Mouse (Mus musculus): ENCODE data around the gene D5Ertd579e. TPM values are rescaled to one million over a fixed set of nuclear protein-coding genes. Genes with fewer than 3 reads are reported as not detected.

Gene D5Ertd579e
- total and polyA plus RNA-seq, 3 experiments, result 13.7 to 29.4 (median 22.9) TPM

DNA sequence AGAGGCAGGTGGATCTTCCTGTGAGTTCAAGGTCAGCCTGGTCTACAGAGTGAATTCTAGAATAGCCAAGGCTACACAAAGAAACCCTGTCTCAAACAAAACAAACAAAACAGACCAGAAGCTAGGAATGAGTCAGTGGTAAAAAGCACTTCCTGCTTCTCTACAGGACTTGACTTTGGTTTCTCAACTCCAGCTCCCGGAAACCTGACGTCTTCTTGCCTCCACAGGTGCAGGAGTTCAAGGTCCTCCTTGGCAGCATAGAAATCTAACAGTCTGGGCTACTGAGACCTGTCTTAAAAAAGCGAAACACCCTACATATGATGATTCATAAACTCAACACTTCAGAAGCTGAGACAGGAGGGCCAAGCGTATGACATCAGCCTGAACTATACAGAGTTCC lies 141.9 kb downstream of the D5Ertd579e start:
- Histone ChIP-seq H3K36me3 (replicated peaks in 1 of 2; ENCODE audit: control insufficient read depth in 1 of 2, insufficient read depth in 1 of 2, low read length in 1 of 2) (peaks cover 0 to 12% of the 10 kb centered on the region in 2 experiments), H3K27ac (ENCODE audit: insufficient read depth, low read depth) (peak overlapping the region; percentile 16; the same call in 1 of the 2 replicates), H3K27me3 (replicated peaks) (no peaks in the 10 kb centered on the region), H3K79me2 (replicated peaks; ENCODE audit: control insufficient read depth, extremely low read depth, insufficient read depth, poor library complexity, severe bottlenecking) (peaks cover 3% of the 10 kb centered on the region; the same call in 1 of the 2 replicates), H3K4me2 (ENCODE audit: insufficient read depth, low read depth, poor library complexity, severe bottlenecking) (no peak overlapping the region), H3K9ac (ENCODE audit: insufficient read depth, low read depth) (no peak overlapping the region), H3K9me3 (replicated peaks; ENCODE audit: low read length) (no peaks in the 10 kb centered on the region), H3K4me1 (ENCODE audit: control insufficient read depth in 1 of 2, insufficient read depth in 2 of 2) (peaks cover 28 to 76% of the 10 kb centered on the region in 2 experiments), H3K4me3 (replicated peaks in 1 of 3; ENCODE audit: low read depth in 2 of 3, low read length in 2 of 3, poor library complexity in 1 of 3) (peak overlapping the region in 1 of 3 experiments; percentile 2)
- in situ Hi-C loops (cut with MboI; ENCODE audit: low pct_ligation_motif_present, low pct_unique_long_range_greater_than_20kb, low sequenced_read_pairs), result no loop called here
- dilution Hi-C loops (cut with MboI; ENCODE audit: extremely low pct_ligation_motif_present, extremely low pct_unique_long_range_greater_than_20kb, low sequenced_read_pairs), result no loop called here
- peak; percentile 79 for DNase-seq (ENCODE audit: extremely low read depth)
- no peak for TF ChIP-seq PAX5 (IDR thresholded peaks at IDR 0.05; ENCODE audit: low read length)
- TF ChIP-seq EP300 (IDR thresholded peaks at IDR 0.05; ENCODE audit: low read length), result peak; percentile 88
- peak; percentile 23; the same call in 1 of the 2 replicates for TF ChIP-seq MXI1 (IDR thresholded peaks at IDR 0.05; ENCODE audit: low read depth, low read length)
- TF ChIP-seq ZMIZ1 (IDR thresholded peaks at IDR 0.05; ENCODE audit: low read depth, low read length), result no peak
- peak; percentile 87 for TF ChIP-seq JUND (conservative IDR thresholded peaks at IDR 0.05; ENCODE audit: low read depth, low read length)
- 0 out of 2 replicates have a peak, but pooled peaks have one; percentile 4 for TF ChIP-seq SMC3 (IDR thresholded peaks at IDR 0.05; ENCODE audit: low read depth, low read length)
- no peak for TF ChIP-seq SIN3A (IDR thresholded peaks at IDR 0.05; ENCODE audit: low read length)
- peak; percentile 57 for TF ChIP-seq ETS1 (conservative IDR thresholded peaks at IDR 0.05; ENCODE audit: low read depth, low read length)
- TF ChIP-seq POLR2A (IDR thresholded peaks at IDR 0.05; ENCODE audit: low read depth, low read length), result no peak
- peak; percentile 59 for TF ChIP-seq BHLHE40 (IDR thresholded peaks at IDR 0.05; ENCODE audit: low read depth, low read length)
- TF ChIP-seq NELFE (IDR thresholded peaks at IDR 0.05; ENCODE audit: low read depth, low read length), result no peak
- peak; percentile 53; the same call in 1 of the 2 replicates for TF ChIP-seq MEF2A (IDR thresholded peaks at IDR 0.05; ENCODE audit: borderline replicate concordance, low read depth, low read length)
- peak; percentile 85 for TF ChIP-seq ELF1 (IDR thresholded peaks at IDR 0.05; ENCODE audit: low read depth, low read length)
- peak; percentile 75; the same call in 1 of the 2 replicates for TF ChIP-seq RCOR1 (conservative IDR thresholded peaks at IDR 0.05; ENCODE audit: low read depth, low read length)
- peak; percentile 92 for TF ChIP-seq IRF4 (IDR thresholded peaks at IDR 0.05; ENCODE audit: low read depth, low read length)
- TF ChIP-seq HCFC1 (IDR thresholded peaks at IDR 0.05; ENCODE audit: low read depth, low read length), result peak; percentile 25; the same call in 1 of the 2 replicates
- TF ChIP-seq JUN (IDR thresholded peaks at IDR 0.05; ENCODE audit: insufficient read depth, low read depth, low read length), result peak; percentile 74
- no peak for TF ChIP-seq E2F4 (IDR thresholded peaks at IDR 0.05; ENCODE audit: insufficient replicate concordance, low read depth, low read length)

DNA sequence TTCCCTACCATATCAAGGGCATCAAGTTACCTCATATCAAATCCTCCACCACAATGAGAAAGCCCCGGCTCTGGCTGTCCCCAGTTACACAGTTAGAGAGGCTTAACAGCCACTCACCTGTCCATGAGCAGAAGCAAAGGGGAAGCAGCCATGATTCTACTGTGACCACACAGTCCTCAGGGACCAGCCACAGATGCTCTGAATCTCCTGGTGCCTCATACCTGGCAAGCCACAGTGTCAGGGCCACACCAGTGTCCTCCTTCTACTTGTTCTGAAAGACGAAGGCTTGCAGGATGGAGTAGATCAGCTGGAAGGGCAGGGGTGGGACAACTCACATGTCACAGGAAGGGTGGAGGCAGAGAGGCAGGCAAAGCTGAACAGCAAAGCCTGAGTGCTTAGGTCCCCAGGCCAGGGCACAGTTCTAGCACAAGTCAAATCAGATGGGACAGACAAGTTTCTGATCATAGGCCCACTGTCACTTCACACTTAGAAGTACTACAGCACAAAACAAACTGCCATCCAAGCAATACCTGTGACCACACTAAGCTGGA lies 142.7 kb downstream of the D5Ertd579e start:
- H3K9ac ChIP-seq (ENCODE audit: insufficient read depth, low read depth), result no peak overlapping the region
- dilution Hi-C loops (cut with MboI; ENCODE audit: extremely low pct_ligation_motif_present, extremely low pct_unique_long_range_greater_than_20kb, low sequenced_read_pairs), result no loop called here
- in situ Hi-C loops (cut with MboI; ENCODE audit: low pct_ligation_motif_present, low pct_unique_long_range_greater_than_20kb, low sequenced_read_pairs), result no loop called here
- H3K36me3 ChIP-seq (replicated peaks in 1 of 2; ENCODE audit: control insufficient read depth in 1 of 2, insufficient read depth in 1 of 2, low read length in 1 of 2), result peaks cover 0 to 14% of the 10 kb centered on the region in 2 experiments
- no peak for DNase-seq (ENCODE audit: extremely low read depth)
- no peak overlapping the region for H3K4me2 ChIP-seq (ENCODE audit: insufficient read depth, low read depth, poor library complexity, severe bottlenecking)
- H3K4me3 ChIP-seq (replicated peaks in 1 of 3; ENCODE audit: low read depth in 2 of 3, low read length in 2 of 3, poor library complexity in 1 of 3), result peak overlapping the region in 2 of 3 experiments; percentile 7 to 42
- peak overlapping the region; percentile 75 for H3K27ac ChIP-seq (ENCODE audit: insufficient read depth, low read depth)
- H3K9me3 ChIP-seq (replicated peaks; ENCODE audit: low read length), result no peaks in the 10 kb centered on the region
- H3K27me3 ChIP-seq (replicated peaks), result no peaks in the 10 kb centered on the region
- H3K79me2 ChIP-seq (replicated peaks; ENCODE audit: control insufficient read depth, extremely low read depth, insufficient read depth, poor library complexity, severe bottlenecking), result peaks cover 5% of the 10 kb centered on the region; the same call in 1 of the 2 replicates
- peaks cover 30 to 84% of the 10 kb centered on the region in 2 experiments for H3K4me1 ChIP-seq (ENCODE audit: control insufficient read depth in 1 of 2, insufficient read depth in 2 of 2)
- TF ChIP-seq RAD21 (IDR thresholded peaks at IDR 0.05; ENCODE audit: low read depth, low read length) (no peak; the same call in 1 of the 2 replicates), MEF2A (IDR thresholded peaks at IDR 0.05; ENCODE audit: borderline replicate concordance, low read depth, low read length) (no peak), TBP (conservative IDR thresholded peaks at IDR 0.05; ENCODE audit: low read depth, low read length) (no peak), JUN (IDR thresholded peaks at IDR 0.05; ENCODE audit: insufficient read depth, low read depth, low read length) (no peak), SMC3 (IDR thresholded peaks at IDR 0.05; ENCODE audit: low read depth, low read length) (no peak), ETS1 (conservative IDR thresholded peaks at IDR 0.05; ENCODE audit: low read depth, low read length) (no peak; the same call in 1 of the 2 replicates), POLR2AphosphoS2 (IDR thresholded peaks at IDR 0.05; ENCODE audit: low read depth, low read length) (no peak), PAX5 (IDR thresholded peaks at IDR 0.05; ENCODE audit: low read length) (no peak), CHD1 (IDR thresholded peaks at IDR 0.05; ENCODE audit: low read depth, low read length) (no peak), MAX (IDR thresholded peaks at IDR 0.05; ENCODE audit: low read length) (no peak), SIN3A (IDR thresholded peaks at IDR 0.05; ENCODE audit: low read length) (no peak), GABPA (IDR thresholded peaks at IDR 0.05; ENCODE audit: insufficient replicate concordance, low read depth, low read length) (no peak), UBTF (IDR thresholded peaks at IDR 0.05; ENCODE audit: low read depth, low read length) (no peak), ZC3H11A (IDR thresholded peaks at IDR 0.05; ENCODE audit: low read depth, low read length) (no peak), HCFC1 (IDR thresholded peaks at IDR 0.05; ENCODE audit: low read depth, low read length) (no peak), E2F4 (IDR thresholded peaks at IDR 0.05; ENCODE audit: insufficient replicate concordance, low read depth, low read length) (no peak), NELFE (IDR thresholded peaks at IDR 0.05; ENCODE audit: low read depth, low read length) (no peak), EP300 (IDR thresholded peaks at IDR 0.05; ENCODE audit: low read length) (peak; percentile 45), CTCF (conservative IDR thresholded peaks at IDR 0.05 in 1 of 2, IDR thresholded peaks at IDR 0.05 in 1 of 2; ENCODE audit: low read depth in 2 of 2, low read length in 2 of 2) (no peak), ELF1 (IDR thresholded peaks at IDR 0.05; ENCODE audit: low read depth, low read length) (no peak), NRF1 (IDR thresholded peaks at IDR 0.05; ENCODE audit: low read depth, low read length) (no peak), ZMIZ1 (IDR thresholded peaks at IDR 0.05; ENCODE audit: low read depth, low read length) (no peak), CHD2 (IDR thresholded peaks at IDR 0.05; ENCODE audit: low read length) (no peak)

All from CH12.LX (cell line).